Mouse (Mus musculus) forebrain, postnatal 0 days (tissue): ENCODE measurements around the gene Usp51. TPM values are rescaled to one million over a fixed set of nuclear protein-coding genes. Genes with fewer than 3 reads are reported as not detected.
A peak's percentile ranks its signal among the peaks of the same experiment; 100 is the strongest.
"Not testable (repeated sequence)": the region's sequence is repeated elsewhere in the genome, so short reads cannot be mapped to it uniquely, and the experiment has no call there.

Experiments
- ATAC-seq: fragments of 200-750 bp; cut with Nextera tagmentation; 2 replicates; pipeline ENCODE4 v1.8.0; 2017; ENCODE audit warnings: mild to moderate bottlenecking, moderate library complexity
- DNase-seq: peaks from one replicate; pipeline ENCODE4 v3.0.0-alpha.2; 2015
- H3K27ac ChIP-seq: fragments of 300-500 bp; sonication (generic); 2 replicates; pipeline ENCODE4 v1.5.1; 2014; ENCODE audit warnings: low read depth, mild to moderate bottlenecking, antibody characterized with exemption, low read length, moderate library complexity, mixed read lengths
- H3K27me3 ChIP-seq: fragments of 300-500 bp; sonication (generic); 2 replicates; pipeline ENCODE4 v1.6.1; 2014; ENCODE audit warnings: mild to moderate bottlenecking, low read length, mixed read lengths; ENCODE audit not compliant: insufficient read depth
- H3K36me3 ChIP-seq: fragments of 300-500 bp; sonication (generic); 2 replicates; pipeline ENCODE4 v1.6.1; 2014; ENCODE audit warnings: mild to moderate bottlenecking, moderate library complexity; ENCODE audit not compliant: insufficient read depth
- H3K4me1 ChIP-seq: fragments of 300-500 bp; sonication (generic); 2 replicates; pipeline ENCODE4 v1.6.1; 2014; ENCODE audit warnings: antibody characterized with exemption; ENCODE audit not compliant: insufficient read depth
- H3K4me2 ChIP-seq: fragments of 300-500 bp; sonication (generic); 2 replicates; pipeline ENCODE4 v1.6.1; 2014; ENCODE audit warnings: low read depth, mild to moderate bottlenecking, moderate library complexity
- H3K4me3 ChIP-seq: fragments of 300-500 bp; sonication (generic); 2 replicates; pipeline ENCODE4 v1.5.1; 2014; ENCODE audit warnings: low read depth, low read length, mixed read lengths
- H3K9ac ChIP-seq: fragments of 300-500 bp; sonication (generic); 2 replicates; pipeline ENCODE4 v1.6.1; 2014; ENCODE audit warnings: mild to moderate bottlenecking
- H3K9me3 ChIP-seq: fragments of 300-500 bp; sonication (generic); 2 replicates; pipeline ENCODE4 v1.6.1; 2016; ENCODE audit warnings: low read length
- CTCF ChIP-seq: sonication (generic); IDR thresholded peaks from 2 replicates; pipeline ENCODE4 v1.5.1; 2016; ENCODE audit warnings: antibody characterized with exemption, control low read depth, low read depth
- whole genome bisulfite sequencing: fragments of 180-500 bp; shearing (Covaris S2); extraction: QIAGEN DNeasy Blood & Tissue Kit; methylation state at CpG from one replicate; pipeline ENCODE4 v1.1.7; 2014; 5-methylcytosine and 5-hydroxymethylcytosine counted together
- polyA plus RNA-seq: library from polyadenylated mRNA; unstranded; fragments of >200 nt; fragmentation: Nextera tagmentation; extraction: Ambion mirVana; gene quantifications from 2 replicates; pipeline ENCODE4 v1.2.1, GENCODE M21; 2015
- total RNA-seq: library from RNA; depleted of rRNA; stranded (reverse); fragments of >200 nt; gene quantifications from 2 replicates; pipeline ENCODE4 v1.2.3, GENCODE M21; 2014; rRNA removed

The Usp51 gene
- total and polyA plus RNA-seq, 2 experiments from 2014 or later = 2.0 to 6.4 TPM

DNA sequence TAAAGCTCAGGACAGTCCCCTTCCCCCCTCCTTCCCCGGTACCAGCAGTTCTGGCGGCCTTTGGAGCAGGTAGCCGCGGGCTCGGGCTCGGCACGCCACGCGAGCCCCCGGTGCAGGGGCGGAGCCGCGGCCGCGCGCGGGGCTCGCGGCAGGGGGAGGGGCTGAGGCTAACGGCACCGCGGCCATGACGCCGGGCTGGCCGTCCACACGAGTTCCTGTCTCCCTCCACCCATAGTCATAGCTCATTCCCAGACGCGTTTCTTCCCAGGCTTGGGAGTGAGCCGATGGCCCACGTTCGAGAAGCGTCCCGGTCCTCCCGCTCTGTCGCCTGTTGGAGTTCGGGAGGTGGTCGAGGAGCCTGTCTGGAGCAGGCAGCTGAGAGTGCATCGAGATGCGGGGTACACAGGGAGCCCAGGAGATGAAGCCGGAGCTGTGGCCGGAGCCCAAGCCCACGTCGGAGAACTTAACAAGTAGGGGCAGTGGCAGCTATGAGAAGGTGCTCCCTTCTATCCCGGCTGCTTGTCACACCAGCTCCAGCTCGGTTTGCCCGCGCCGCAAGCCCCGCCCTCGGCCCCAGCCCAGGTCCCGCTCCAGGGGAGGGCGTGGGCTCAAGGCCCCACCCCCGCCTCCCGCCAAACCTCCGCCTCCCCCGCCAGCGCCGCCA, 884 bp downstream of the Usp51 start:
- WGBS = 31% methylated on average over 58 of the region's 58 CpGs
- H3K27me3 ChIP-seq = no peaks in the 10 kb centered on the region
- H3K4me1 ChIP-seq = no peaks in the 10 kb centered on the region
- peak; percentile 91 for ATAC-seq
- peak overlapping the region; percentile 63 for H3K9ac ChIP-seq
- no peaks in the 10 kb centered on the region for H3K9me3 ChIP-seq
- H3K27ac ChIP-seq = peak overlapping the region; percentile 82
- H3K4me2 ChIP-seq = peak overlapping the region; percentile 47
- TF ChIP-seq CTCF = no peak
- DNase-seq = peak; percentile 63
- peak overlapping the region; percentile 53 for H3K4me3 ChIP-seq
- H3K36me3 ChIP-seq = no peaks in the 10 kb centered on the region

DNA sequence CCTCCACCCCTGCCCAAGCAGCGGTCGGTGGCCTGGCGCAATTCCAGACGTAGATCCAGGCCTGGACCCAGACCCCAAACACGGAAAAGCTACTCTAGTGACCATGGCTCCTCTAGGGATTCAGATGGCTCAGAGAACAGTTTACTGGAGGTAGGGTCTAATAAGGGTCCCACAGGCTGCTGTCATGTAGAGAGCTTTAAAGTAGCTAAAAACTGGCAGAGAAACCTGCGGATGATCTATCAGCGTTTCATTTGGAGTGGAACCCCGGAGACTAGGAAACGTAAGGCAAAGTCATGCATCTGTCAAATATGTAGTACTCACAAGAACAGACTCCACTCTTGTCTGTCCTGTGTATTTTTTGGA, 1.4 kb downstream of the Usp51 start:
- H3K4me1 ChIP-seq = no peaks in the 10 kb centered on the region
- H3K36me3 ChIP-seq = no peaks in the 10 kb centered on the region
- H3K4me2 ChIP-seq = peak overlapping the region; percentile 47
- TF ChIP-seq CTCF = no peak
- no peaks in the 10 kb centered on the region for H3K27me3 ChIP-seq
- ATAC-seq (peak; percentile 17; the same call in 1 of the 2 replicates), DNase-seq (peak; percentile 33)
- peak overlapping the region; percentile 53 for H3K4me3 ChIP-seq
- H3K9ac ChIP-seq = peak overlapping the region; percentile 63
- peak overlapping the region; percentile 82; the same call in 1 of the 2 replicates for H3K27ac ChIP-seq
- 33% methylated on average over 9 of the region's 9 CpGs for WGBS
- no peaks in the 10 kb centered on the region for H3K9me3 ChIP-seq

DNA sequence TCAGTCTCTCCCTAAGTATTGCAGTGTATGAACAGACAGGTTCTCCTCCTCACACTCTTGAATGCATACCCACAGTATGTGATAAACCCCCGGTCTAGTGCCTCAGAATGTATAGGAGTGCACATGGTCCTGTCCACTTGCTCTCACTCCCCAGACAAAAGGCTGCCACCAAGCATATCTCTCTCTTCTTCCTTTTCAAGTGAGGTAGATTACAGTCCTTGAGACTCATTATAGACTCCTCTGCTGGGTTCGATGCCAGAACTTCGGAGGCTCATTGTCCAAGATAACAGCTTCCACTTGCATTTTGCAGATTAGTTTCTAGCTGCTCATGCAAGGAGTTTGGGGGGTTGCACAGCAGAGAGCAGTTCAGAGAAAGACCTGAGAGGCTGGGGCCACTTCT, 19.0 kb downstream of the Usp51 start:
- H3K4me3 ChIP-seq, H3K36me3 ChIP-seq, H3K9me3 ChIP-seq, H3K27ac ChIP-seq, DNase-seq, H3K9ac ChIP-seq, H3K4me2 ChIP-seq, ATAC-seq, H3K27me3 ChIP-seq, H3K4me1 ChIP-seq: not testable (repeated sequence)
- no CpG with 5 or more reads among the region's 3 CpGs for WGBS

DNA sequence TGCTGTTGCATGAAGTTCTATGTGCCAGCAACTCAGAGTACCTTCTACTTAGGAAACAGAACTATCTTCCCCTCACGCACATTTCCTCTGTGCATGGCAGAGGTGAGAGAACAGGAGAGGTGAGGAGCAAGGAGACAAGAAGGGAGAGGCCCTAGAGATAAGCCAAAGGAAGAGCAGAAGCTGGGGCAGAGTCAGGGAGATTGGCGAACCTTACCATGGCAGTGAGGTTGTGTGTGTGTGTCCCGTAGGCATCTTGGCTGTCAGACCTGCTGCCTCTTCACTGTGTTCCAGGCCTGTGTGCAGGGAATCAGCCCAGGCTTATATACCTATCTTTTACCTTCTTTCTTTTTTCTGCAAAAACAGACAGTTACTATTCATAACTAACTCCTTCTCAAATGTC, 19.4 kb downstream of the Usp51 start:
- H3K4me1 ChIP-seq, ATAC-seq, H3K4me3 ChIP-seq, H3K9ac ChIP-seq, H3K9me3 ChIP-seq, H3K4me2 ChIP-seq, H3K36me3 ChIP-seq, H3K27ac ChIP-seq, DNase-seq, H3K27me3 ChIP-seq: not testable (repeated sequence)
- WGBS = 94% methylated on average over 2 of the region's 3 CpGs

DNA sequence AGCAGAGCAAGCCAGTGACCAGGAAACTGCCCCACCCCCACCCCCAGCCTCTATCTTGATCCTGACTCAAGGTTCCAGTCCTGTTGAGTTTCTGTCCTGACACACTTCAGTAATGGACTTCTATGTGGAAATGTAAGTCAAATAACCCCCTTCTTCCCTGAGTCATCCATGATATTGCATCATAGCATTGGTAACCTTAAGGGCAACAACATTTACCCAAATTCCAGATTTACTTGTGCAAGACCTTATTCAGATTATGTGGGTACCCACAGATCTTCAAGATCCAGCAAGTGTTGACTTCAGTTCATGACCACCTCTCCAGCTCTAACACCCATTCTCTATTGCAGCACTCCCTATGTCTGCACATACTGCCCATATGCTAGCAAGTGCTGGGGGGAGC, 25.3 kb downstream of the Usp51 start:
- not testable (repeated sequence) for DNase-seq

DNA sequence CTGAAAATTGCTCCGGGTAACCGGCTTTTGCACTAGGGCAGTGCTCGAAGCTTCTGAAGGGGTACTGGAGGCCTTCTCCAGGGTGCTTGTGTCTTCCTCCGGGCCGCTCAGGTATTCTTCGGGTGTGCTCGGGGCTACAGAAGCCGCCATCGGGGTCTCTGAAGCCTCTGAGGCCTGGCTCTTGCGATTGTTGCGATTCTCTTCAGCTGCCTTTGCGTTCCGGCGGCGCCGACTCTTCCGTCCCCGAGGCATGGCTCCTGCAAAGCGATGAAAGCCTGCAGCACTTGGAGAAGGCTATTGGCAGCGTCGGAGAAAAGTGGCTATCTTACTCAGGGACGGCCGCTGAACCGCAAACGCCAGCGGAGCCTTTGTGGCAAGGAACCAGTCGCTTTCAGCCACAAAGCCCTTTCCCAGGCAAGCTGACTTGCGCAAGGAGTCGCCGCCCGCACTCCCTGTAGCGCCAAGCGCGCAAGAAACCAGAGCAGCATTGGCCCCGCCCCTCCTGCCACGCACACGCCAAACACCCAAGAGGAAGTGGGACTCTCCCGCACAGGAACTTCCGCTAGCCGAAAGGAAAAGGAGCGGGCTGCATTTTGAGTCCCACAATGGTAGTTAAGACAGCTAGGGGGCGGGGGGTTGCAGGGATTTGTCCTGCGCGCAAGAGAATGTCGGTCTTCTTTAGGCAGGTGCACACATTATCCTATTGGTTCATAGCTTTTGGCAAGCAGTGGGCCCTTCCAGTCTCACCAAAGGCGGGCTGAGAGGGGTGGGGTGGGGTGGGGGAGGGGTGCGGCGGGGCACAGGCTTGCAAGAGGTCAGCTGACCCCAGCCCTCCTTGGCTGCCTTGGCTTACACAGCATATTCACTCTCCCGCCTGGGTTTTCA, 31.1 kb downstream of the Usp51 start, which contains the start of gene Mageh1:
Gene Mageh1 (minus strand): TSS at position 489 of the 885 bp plus-strand sequence.
- H3K36me3 ChIP-seq = no peaks in the 10 kb centered on the region
- no peaks in the 10 kb centered on the region for H3K4me1 ChIP-seq
- WGBS = 24% methylated on average over 49 of the region's 49 CpGs
- no peaks in the 10 kb centered on the region for H3K9me3 ChIP-seq
- ATAC-seq = peak; percentile 94
- TF ChIP-seq CTCF = peak; percentile 52
- peak; percentile 92 for DNase-seq
- no peaks in the 10 kb centered on the region for H3K27me3 ChIP-seq
- peak within 1 kb of the TSS; percentile 57 for H3K4me2 ChIP-seq
- H3K4me3 ChIP-seq = peak within 1 kb of the TSS; percentile 53
- peak within 1 kb of the TSS; percentile 95 for H3K27ac ChIP-seq
- peak within 1 kb of the TSS; percentile 65 for H3K9ac ChIP-seq

More for the DNA sequence above, 25.3 kb downstream of the Usp51 start:
- H3K27me3 ChIP-seq, H3K4me3 ChIP-seq, H3K36me3 ChIP-seq, H3K27ac ChIP-seq, H3K4me1 ChIP-seq, ATAC-seq, H3K9ac ChIP-seq, H3K9me3 ChIP-seq, H3K4me2 ChIP-seq: not testable (repeated sequence)

DNA sequence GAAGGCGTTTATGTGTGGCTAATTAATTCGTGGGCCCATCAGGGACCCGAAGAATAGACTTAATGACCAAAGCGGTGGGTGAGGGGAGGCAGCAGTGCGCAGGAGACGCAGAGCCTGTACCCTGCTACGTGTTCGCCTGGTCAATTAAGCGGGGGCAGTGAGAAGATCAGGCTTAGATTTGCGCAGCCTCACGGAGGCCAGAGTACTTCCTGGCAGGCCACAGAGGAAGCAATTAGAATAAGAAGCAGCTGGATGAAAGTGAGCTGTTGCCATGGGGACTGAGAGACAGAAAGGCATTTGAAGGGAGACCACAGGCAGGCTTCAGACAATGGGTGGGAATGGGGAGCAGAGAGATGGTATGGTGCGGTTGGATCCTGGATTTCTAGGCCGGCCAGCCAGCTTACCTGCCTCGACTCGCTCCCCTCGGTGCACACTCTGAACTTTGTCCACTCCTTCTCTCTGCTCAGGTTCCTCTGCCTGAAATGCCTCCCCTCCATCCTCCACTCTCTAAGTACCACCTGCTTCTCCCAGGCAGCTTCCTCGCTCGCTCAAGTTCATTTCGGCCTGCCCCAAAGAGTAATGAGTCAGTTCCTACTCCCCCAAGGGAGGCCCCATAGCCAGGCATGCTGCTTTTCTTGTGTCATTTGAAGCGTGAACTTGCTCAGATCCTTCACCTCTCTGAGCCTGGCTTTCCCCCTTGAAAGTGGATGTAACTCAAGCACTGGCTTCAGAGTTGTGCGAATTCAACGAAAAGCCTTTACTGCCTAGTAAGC, 31.9 kb downstream of the Usp51 start:
- H3K9me3 ChIP-seq, DNase-seq, H3K4me1 ChIP-seq, H3K27me3 ChIP-seq, H3K36me3 ChIP-seq: not testable (repeated sequence)
- WGBS = 35% methylated on average over 6 of the region's 22 CpGs
- peak; percentile 85 for ATAC-seq
- Histone ChIP-seq H3K4me3 (peak overlapping the region; percentile 53), H3K9ac (peak overlapping the region; percentile 43), H3K27ac (peak overlapping the region; percentile 95), H3K4me2 (peak overlapping the region; percentile 57)

Other genes starting within 250 kb of the Usp51 start
- gene Shroom2, start 237.0 kb upstream of the Usp51 start, total RNA-seq = 153 and 167 TPM in 2 replicates
- gene Shroom2, start 237.0 kb upstream of the Usp51 start, polyA plus RNA-seq = 56.6 and 82.7 TPM in 2 replicates
- gene Gpr143, start 224.5 kb upstream of the Usp51 start, total RNA-seq = not detected in 2 replicates
- gene Gpr143, start 224.5 kb upstream of the Usp51 start, polyA plus RNA-seq = 0.18 TPM in 1 of 2 replicates, not detected in the other
- gene Mageh1, start 31.1 kb downstream of the Usp51 start, total RNA-seq = 93.6 and 97.1 TPM in 2 replicates
- 125 and 131 TPM in 2 replicates for gene Mageh1, start 31.1 kb downstream of the Usp51 start, polyA plus RNA-seq
- 1.1 and 2.3 TPM in 2 replicates for gene Foxr2, start 112.3 kb downstream of the Usp51 start, total RNA-seq
- 0.68 and 1.1 TPM in 2 replicates for gene Foxr2, start 112.3 kb downstream of the Usp51 start, polyA plus RNA-seq
- gene Rragb, start 133.5 kb downstream of the Usp51 start, total RNA-seq = 67.0 and 69.9 TPM in 2 replicates
- 6.7 and 8.5 TPM in 2 replicates for gene Rragb, start 133.5 kb downstream of the Usp51 start, polyA plus RNA-seq
- 20.2 and 24.3 TPM in 2 replicates for gene Klf8, start 231.0 kb downstream of the Usp51 start, total RNA-seq
- gene Klf8, start 231.0 kb downstream of the Usp51 start, polyA plus RNA-seq = 4.8 and 6.4 TPM in 2 replicates